Mouse (Mus musculus) megakaryocyte-erythroid progenitor cell, adult 5-6 weeks (primary cell): ENCODE measurements around the gene Stoml1. TPM values are rescaled to one million over a fixed set of nuclear protein-coding genes. Genes with fewer than 3 reads are reported as not detected.
A peak's percentile ranks its signal among the peaks of the same experiment; 100 is the strongest.
"Not testable (repeated sequence)": the region's sequence is repeated elsewhere in the genome, so short reads cannot be mapped to it uniquely, and the experiment has no call there.

Source experiments
- ATAC-seq: replicated peaks from 2 replicates; pipeline ENCODE4 v1.8.0; 2016; ENCODE audit warnings: mild to moderate bottlenecking, inconsistent platforms; ENCODE audit not compliant: severe bottlenecking, poor library complexity, low FRiP score, low TSS enrichment
- total RNA-seq, 2 experiments: library from RNA; stranded (forward) in 1 of 2; stranded (reverse) in 1 of 2; fragments of 200-1000, 215-1000 nt in 1 of 2; fragments of >200 nt in 1 of 2; fragmentation: Nextera tagmentation in 1 of 2; gene quantifications; 2 replicates each; pipeline ENCODE4 v1.2.3; 2014 to 2017

Stoml1 gene
- total RNA-seq, 2 experiments from 2014 or later = 5.3 to 17.9 TPM

GRCm38 (mm10) chr9:58232374-58232773 is 20.6 kb upstream of the Stoml1 start:
- no peak for ATAC-seq

- ATAC-seq = no peak
Measured at GRCm38 (mm10) chr9:58234502-58235015, 18.4 kb upstream of the Stoml1 start.

GRCm38 (mm10) chr9:58241780-58242485 is 11.0 kb upstream of the Stoml1 start:
- 0 out of 2 replicates have a peak, but pooled peaks have one; percentile 19 for ATAC-seq

DNA sequence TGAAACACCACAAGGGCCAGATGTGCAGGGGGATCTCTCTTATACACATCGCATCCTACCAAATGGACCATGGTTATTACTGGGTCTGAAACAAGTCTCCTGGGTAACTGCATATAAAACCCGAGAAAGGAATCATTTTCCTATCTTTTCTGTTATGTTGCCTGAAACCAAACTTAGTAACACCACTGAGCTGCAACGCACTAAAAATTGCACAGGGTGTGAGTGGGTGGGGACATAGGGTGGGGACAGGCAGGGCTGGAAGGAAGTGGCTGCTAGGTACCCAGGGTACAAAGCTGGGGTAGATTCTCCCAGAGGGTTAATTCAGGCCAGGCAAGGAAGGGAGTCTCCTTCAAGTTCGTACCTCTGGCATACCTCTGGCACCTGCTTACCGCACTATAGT is 10.3 kb upstream of the Stoml1 start:
- ATAC-seq = no peak

- no peak for ATAC-seq
Measured at GRCm38 (mm10) chr9:58243696-58244095, 9.3 kb upstream of the Stoml1 start.

- peak; percentile 29 for ATAC-seq
Measured at GRCm38 (mm10) chr9:58246083-58246591, 6.8 kb upstream of the Stoml1 start.

GRCm38 (mm10) chr9:58247064-58247759 is 5.8 kb upstream of the Stoml1 start:
- peak; percentile 78 for ATAC-seq

DNA sequence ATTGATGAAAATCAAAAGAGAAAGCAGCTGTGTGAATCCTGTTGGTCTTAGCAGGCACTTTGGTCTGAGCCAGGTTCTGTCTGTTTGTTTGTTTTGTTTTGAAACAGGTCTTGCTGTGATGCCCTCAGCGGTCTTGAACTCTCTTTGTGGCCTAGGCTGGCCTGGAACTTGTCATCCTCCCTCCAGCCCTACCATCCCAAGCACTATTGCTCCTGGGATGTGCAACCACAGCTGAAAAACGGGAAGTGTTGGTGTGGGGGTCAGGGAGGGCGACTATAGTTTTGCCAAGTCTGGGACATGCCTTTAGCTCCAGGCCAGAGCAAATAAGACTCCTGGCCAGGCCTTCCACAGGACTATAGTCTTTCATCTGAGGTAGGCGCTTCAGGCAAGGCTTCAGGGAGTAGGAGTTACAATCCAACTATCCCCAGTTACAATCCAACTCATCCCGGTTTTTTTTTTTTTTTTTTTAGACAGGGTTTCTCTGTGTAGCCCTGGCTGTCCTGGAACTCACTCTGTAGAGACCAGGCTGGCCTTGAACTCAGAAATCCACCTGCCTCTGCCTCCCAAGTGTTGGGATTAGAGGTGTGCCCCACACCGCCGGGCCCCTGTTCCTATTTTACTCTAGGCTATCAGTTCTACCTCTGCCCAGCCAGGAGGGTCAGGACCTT is 4.1 kb upstream of the Stoml1 start:
- no peak for ATAC-seq

DNA sequence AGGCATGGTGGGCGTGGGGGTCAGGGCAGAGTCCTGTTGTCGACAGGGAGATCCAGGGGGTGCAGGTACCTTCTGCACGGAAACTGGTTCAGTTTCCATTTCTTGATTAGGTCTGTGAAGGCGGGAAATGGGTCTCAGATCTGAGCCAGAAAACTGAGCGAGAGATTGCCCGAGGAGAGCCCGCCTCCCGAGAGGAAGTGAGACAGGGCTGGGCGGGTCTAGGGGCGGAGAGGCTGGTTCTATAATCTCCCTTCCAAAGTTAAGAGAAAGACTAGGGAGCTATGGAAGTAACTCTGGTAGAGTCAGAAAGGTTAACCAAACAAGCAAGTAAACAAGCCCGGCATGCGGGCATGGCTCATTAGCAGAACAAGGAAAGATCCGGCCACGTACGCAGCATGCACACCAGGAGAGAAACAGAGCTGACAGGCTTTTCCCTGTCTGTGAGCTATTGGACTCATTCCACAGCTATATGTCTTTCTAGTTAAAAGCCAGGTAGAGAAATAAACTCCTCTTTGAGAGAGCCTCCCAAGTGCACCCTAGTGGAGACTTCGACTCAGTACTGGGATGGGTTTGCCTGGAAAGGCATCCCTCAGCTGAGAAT is 3.3 kb upstream of the Stoml1 start, which contains the start of gene Pml:
Gene Pml, minus strand, starts transcription at position 195 of the 601 bp plus-strand sequence.
- peak; percentile 47 for ATAC-seq

DNA sequence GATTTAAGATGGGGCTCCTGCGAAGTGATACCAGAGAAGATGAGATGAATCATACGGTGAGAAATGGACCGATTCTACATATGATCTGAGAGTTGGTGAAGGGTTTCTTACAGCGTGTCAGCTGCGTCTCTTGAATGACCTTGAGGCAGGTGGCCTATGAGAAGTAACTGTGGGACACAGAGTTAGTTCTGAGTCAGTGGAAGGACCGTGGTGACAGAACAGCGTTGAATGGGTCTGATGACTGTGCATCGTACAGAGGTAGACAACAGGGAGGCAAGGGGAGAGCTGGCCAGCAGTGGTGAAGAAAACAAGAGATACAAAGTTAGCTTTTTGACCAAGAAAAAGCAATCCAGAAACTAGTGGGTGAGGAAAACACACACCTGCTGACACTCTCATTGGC is 2.6 kb upstream of the Stoml1 start:
- ATAC-seq = no peak

DNA sequence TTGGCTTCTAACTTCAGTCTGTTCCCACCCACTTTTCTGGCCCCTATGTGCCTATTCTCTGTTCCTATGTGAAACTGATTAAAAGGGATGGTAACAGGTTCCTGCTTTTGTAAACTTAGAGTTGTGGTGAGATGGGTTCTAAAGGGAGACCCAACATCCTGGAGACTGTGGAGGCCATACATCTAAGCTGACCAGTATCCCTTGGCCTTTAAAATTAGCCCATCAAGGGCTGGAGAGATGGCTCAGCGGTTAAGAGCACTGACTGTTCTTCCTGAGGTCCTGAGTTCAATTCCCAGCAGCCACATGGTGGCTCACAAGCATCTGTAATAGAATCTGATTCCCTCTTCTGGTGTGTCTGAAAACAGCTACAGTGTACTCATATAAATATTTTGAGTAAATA is 2.2 kb upstream of the Stoml1 start:
- not testable (repeated sequence) for ATAC-seq

DNA sequence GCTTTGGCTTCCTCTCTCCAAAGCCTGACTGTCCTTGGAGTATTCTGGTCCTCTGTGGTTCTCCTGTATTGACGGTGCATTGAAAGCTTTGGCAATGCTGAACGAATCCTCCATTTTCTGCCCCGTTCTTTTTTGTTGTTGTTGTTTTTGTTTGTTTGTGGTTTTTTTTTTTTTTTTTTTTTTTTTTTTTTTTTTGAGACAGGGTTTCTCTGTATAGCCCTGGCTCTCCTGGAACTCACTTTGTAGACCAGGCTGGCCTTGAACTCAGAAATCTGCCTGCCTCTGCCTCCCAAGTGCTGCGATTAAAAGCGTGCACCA is 800 bp downstream of the Stoml1 start:
- ATAC-seq = not testable (repeated sequence)

- ATAC-seq = no peak
Measured at GRCm38 (mm10) chr9:58255105-58255504, 2.1 kb downstream of the Stoml1 start.

DNA sequence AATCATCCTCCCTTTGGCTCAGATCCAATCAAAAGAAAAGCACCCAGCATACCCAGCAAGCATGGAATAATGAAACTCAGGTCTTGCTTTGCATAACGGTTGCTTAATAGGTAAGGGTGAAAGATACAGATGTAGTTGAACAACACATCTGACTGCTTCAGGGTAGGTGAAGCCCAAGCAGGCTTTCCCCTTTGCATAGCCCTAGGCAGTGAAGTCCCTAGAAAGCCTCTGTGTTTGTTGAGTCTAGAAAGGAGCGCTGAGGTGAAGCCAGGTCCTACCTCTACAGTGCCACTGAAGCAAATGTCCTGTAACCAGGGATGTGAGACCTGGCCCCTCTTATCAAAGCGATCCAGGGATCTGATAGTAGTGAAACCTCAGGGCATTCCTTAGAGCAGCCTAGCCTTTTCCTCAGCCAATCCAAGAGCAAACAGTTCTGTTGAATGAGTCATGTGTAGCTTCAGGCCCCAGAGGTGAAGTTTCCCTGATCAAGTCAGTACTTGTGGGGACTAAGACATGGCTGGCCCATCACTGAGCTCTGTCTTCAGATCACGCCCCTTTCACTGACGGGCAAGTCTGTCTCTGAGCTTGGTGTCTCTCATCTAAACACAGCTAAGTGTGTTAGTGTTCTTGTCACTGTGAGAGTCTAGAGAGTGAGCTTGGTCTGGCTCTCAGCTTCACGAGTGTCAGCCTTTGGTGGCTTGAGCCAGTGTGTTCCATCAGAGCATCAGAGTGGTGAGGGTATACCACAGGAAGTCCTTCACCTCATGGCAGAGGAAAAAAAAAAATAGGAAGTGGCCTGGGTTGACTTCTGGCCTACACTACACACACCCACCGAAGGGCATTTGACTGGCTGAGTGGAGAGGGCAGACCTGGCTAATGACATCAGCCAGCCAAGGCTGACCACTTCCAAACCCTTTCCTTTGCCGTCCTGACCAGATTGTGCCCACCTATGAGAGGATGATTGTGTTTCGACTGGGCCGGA is 3.0 kb downstream of the Stoml1 start:
- ATAC-seq = no peak

DNA sequence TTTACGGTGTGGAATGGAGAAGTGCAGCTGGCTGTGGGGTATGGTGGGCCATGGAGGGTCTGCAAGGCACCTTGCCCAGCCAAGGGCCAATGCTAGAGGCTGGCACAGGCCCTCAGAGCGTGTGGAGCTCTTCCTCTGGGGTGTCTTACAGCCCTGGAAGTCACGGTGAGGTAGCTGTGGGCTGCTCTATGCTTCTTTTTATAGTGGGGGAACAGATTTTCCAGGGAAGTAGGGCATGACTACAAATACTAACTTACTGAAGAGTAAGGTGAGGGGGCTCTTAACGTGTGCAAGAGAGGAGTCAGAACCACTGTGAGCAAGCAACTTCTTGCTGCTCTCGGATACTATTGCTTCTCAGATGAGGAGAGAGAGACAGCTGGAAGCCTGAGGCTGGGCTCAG is 9.5 kb downstream of the Stoml1 start:
- ATAC-seq = no peak

GRCm38 (mm10) chr9:58265368-58265767 is 12.4 kb downstream of the Stoml1 start:
- ATAC-seq = peak; percentile 62

DNA sequence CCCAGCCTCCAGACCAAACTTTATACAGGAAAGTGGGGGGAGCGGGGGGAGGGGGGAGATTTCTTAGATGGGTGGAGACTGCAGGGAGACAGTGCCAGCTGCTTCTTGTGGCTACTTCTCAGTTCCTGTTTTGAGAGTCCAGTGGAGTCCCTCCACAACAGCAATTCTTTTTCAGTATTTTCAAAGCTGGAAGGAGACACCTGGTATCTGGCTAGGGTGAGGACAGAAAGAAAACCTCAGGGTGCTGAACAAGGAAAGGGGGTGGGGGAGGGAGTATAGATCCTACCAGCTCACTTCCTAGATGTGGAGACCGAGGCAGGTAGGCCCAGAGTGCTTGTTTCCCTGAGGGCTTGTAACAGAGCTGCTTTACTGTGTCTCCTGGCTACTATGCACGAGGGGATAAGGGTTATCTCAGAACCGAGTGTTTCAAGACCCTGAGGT is 13.6 kb downstream of the Stoml1 start:
- ATAC-seq = no peak

- ATAC-seq = no peak; the same call in 1 of the 2 replicates
Measured at GRCm38 (mm10) chr9:58267046-58267445, 14.1 kb downstream of the Stoml1 start.
